Mouse (Mus musculus) kidney, postnatal 0 days (tissue): ENCODE data around the gene Tbc1d16. TPM values are rescaled to one million over a fixed set of nuclear protein-coding genes. Genes with fewer than 3 reads are reported as not detected.

Experiments
- ATAC-seq: fragments of 200-750 bp; cut with Nextera tagmentation; replicated peaks from 2 replicates; pipeline ENCODE4 v1.8.0; 2017; ENCODE audit warnings: low read depth, moderate number of reproducible peaks, moderate TSS enrichment, moderate library complexity; ENCODE audit not compliant: low FRiP score
- DNase-seq: peaks from one replicate; pipeline ENCODE4 v3.0.0-alpha.2; 2016; ENCODE audit warnings: low spot score
- H3K27ac ChIP-seq: fragments of 300-500 bp; sonication (generic); 2 replicates; pipeline ENCODE4 v1.5.1; 2014; ENCODE audit warnings: mild to moderate bottlenecking
- H3K27me3 ChIP-seq: fragments of 300-500 bp; sonication (generic); 2 replicates; pipeline ENCODE4 v1.6.1; 2014; ENCODE audit warnings: low read length, mixed read lengths; ENCODE audit not compliant: insufficient read depth
- H3K36me3 ChIP-seq: fragments of 300-500 bp; sonication (generic); 2 replicates; pipeline ENCODE4 v1.6.1; 2014; ENCODE audit warnings: low read length, mixed read lengths; ENCODE audit not compliant: insufficient read depth
- H3K4me1 ChIP-seq: fragments of 300-500 bp; sonication (generic); replicated peaks from 2 replicates; pipeline ENCODE4 v1.6.1; 2014; ENCODE audit warnings: antibody characterized with exemption, low read length, mixed read lengths; ENCODE audit not compliant: insufficient read depth
- H3K4me2 ChIP-seq: fragments of 300-500 bp; sonication (generic); 2 replicates; pipeline ENCODE4 v1.6.1; 2014; ENCODE audit warnings: mild to moderate bottlenecking, low read length, moderate library complexity, mixed read lengths
- H3K4me3 ChIP-seq: fragments of 300-500 bp; sonication (generic); replicated peaks from 2 replicates; pipeline ENCODE4 v1.5.1; 2014; ENCODE audit warnings: low read depth, low read length
- H3K9ac ChIP-seq: fragments of 300-500 bp; sonication (generic); 2 replicates; pipeline ENCODE4 v1.6.1; 2014; ENCODE audit warnings: low read depth, low read length
- H3K9me3 ChIP-seq: fragments of 300-500 bp; sonication (generic); replicated peaks from 2 replicates; pipeline ENCODE4 v1.6.1; 2016; ENCODE audit warnings: low read length, inconsistent platforms, mixed read lengths
- CTCF ChIP-seq: IDR thresholded peaks from 2 replicates; pipeline ENCODE4 v1.5.1; 2016; ENCODE audit warnings: antibody characterized with exemption, low read depth, mild to moderate bottlenecking, moderate library complexity
- WGBS: fragments of 180-500 bp; shearing (Covaris S2); extraction: QIAGEN DNeasy Blood & Tissue Kit; methylation state at CpG from one replicate; pipeline ENCODE4 v1.1.7; 2014; 5-methylcytosine and 5-hydroxymethylcytosine counted together
- polyA plus RNA-seq: library from polyadenylated mRNA; unstranded; fragments of >200 nt; fragmentation: Nextera tagmentation; extraction: Ambion mirVana; gene quantifications from 2 replicates; pipeline ENCODE4 v1.2.1, GENCODE M21; 2015

The Tbc1d16 gene
- polyA plus RNA-seq, 1 experiment from 2014 or later: 9.2 TPM

DNA sequence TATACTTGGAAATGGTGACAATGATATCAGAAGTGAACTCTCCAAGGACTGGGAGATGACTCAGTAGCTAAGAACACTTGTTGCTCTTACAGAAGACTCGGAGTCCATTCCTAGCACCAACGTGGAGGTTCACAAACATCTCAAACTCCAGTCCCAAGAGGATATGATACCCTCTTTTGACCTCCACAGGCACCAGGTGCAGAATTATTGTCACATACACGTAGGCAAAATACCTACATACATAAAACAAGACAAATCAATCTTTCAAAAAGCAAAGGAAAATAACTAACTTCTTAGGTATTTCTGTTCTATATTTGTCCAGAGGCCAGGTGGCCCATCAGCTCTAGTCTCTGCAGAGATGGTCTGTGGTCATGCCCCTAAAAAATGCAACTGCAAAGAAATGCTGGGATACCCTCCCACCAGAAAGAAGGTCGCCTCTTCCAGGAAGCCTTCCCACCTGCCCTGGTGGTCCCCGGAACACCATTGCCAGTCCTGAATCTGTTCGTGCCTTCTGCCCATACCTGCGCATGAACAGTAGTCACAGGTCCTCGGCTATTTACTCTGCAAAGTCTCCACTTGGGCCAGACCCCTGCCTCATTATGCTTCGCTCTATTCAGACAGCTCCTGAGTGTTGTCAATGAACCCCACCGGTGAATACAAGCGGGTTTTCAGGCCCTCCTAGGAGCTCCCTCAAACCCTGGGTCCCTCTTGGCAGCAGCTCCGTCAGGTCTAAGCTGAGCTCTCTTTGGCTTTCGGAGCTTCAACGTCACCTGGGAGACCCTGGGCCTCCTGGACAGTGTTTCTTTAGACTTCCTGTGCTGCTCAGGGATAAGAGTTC lies 95.9 kb downstream of the Tbc1d16 start:
- no peak overlapping the region for H3K4me3 ChIP-seq
- no peaks in the 10 kb centered on the region for H3K9me3 ChIP-seq
- H3K4me1 ChIP-seq: peaks cover 20% of the 10 kb centered on the region
- no peak overlapping the region for H3K4me2 ChIP-seq
- no peaks in the 10 kb centered on the region for H3K36me3 ChIP-seq
- DNase-seq (no peak), ATAC-seq (no peak)
- H3K27me3 ChIP-seq: no peaks in the 10 kb centered on the region
- no peak overlapping the region for H3K9ac ChIP-seq
- 73% methylated on average over 14 of the region's 14 CpGs for WGBS
- H3K27ac ChIP-seq: no peak overlapping the region
- no peak for TF ChIP-seq CTCF

DNA sequence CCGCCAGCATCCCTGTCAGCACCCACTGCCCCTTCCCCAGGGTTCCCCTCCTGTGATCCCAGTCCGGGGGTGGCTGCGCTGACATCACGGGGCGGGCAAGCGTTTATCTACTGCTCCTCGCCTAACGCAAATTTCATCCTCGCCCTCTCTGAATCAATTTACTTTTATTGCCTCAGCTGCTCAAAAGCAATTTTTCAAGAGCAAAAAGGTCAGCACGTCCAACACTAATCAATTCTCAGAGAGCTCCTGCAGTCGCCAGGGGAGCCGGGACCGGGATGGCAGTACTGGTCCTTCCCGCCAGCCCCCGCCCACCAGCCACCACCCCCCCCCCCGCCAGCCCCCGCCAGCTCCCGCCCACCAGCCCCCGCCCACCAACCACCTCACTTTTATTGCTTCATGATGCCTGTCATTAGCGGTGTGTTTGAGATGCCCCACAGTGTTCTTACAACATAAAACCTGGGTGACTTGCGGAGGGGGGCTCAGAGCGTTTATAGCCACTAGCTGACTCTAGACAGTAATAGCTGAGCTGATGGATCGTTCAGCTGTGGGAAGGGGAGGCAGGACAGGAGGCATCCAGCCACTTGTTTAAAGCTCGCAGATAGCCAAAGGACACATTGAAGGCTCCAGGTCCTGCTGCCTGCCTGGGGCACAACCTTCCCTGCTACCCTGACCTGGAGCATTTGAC lies 98.1 kb downstream of the Tbc1d16 start:
- H3K4me3 ChIP-seq: no peak overlapping the region
- H3K27me3 ChIP-seq: no peaks in the 10 kb centered on the region
- H3K4me2 ChIP-seq: peak overlapping the region; percentile 10; the same call in 1 of the 2 replicates
- TF ChIP-seq CTCF: no peak
- no peak overlapping the region for H3K27ac ChIP-seq
- H3K9me3 ChIP-seq: no peaks in the 10 kb centered on the region
- no peak overlapping the region for H3K9ac ChIP-seq
- ATAC-seq (no peak), DNase-seq (peak; percentile 50)
- 7% methylated on average over 24 of the region's 24 CpGs for WGBS
- H3K4me1 ChIP-seq: peaks cover 41% of the 10 kb centered on the region
- no peaks in the 10 kb centered on the region for H3K36me3 ChIP-seq

DNA sequence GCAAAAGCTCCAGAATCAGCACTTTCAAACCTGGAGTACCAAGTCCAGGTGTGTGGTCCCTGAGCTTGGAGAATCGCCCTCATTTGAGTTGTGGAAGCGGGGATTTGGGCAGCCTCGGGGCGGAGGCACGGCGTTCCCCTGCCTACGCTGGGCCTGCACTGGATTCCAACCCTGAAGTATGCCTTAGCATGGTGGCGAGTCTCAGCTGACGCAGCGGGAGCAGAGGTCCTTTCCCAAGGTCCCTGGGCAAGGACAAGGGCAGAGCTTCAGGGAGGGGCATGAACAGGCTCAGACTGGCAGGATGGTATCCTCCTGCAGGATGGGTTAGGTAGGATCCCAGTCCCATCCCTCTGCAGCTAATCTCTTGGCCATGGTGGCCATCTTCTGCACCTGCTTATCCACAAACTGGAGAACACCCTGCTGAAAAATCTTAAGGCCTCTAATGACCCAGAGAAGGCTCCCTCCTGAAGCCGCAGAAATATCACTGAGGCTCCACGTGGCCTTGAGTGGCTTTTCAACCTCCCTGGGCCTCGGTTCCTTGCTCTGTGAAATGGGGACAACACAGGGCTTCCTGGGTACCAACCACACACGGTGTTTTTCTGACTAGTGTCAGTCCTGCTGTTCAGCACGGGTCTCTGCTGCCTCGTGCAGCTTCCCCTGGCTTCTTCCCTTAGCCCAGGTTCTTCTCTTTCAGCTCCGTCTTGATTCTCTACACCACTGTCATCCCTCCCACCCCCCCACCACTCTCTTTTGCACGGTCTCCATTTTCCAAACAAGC lies 98.8 kb downstream of the Tbc1d16 start:
- Histone ChIP-seq H3K4me1 (peaks cover 41% of the 10 kb centered on the region), H3K27me3 (no peaks in the 10 kb centered on the region), H3K9ac (no peak overlapping the region), H3K9me3 (no peaks in the 10 kb centered on the region), H3K4me3 (no peak overlapping the region), H3K4me2 (peak overlapping the region; percentile 10; the same call in 1 of the 2 replicates), H3K36me3 (no peaks in the 10 kb centered on the region), H3K27ac (no peak overlapping the region)
- ATAC-seq (no peak), DNase-seq (no peak)
- no peak for TF ChIP-seq CTCF
- WGBS: 46% methylated on average over 18 of the region's 18 CpGs

DNA sequence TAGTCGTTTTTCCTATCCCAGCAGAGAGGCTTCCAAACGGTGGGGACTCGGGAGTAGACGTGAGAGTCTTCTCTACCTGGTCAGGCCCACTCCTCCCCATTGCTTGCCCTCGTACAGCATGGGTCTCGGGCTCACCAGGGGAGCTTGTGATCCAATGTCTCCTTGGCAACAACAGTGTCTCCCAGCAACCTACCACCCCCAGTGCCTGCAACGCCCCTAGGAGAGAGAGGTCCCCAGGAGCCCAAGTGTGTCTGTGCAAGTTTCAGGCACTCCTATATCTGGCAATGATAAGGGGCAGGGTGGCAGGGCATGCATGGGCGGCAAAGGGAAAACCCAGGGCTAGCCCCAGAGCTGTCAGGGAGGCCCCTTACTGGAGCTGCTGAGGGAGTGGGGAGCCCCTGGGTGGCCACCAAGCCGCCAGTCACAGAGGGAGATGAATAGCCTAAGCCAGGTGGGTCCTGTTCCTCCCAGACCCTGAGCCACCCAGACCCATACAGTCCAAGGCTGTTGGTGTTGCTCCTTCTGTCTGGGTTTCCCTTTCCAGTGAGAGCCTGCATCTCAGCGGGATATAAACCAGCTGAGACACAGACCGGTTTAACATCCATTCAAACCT lies 99.5 kb downstream of the Tbc1d16 start:
- H3K4me1 ChIP-seq: peaks cover 41% of the 10 kb centered on the region
- no peaks in the 10 kb centered on the region for H3K27me3 ChIP-seq
- H3K9me3 ChIP-seq: no peaks in the 10 kb centered on the region
- H3K36me3 ChIP-seq: no peaks in the 10 kb centered on the region
- WGBS: 51% methylated on average over 11 of the region's 11 CpGs
- DNase-seq: no peak
- H3K4me2 ChIP-seq: no peak overlapping the region
- H3K27ac ChIP-seq: no peak overlapping the region
- no peak overlapping the region for H3K9ac ChIP-seq
- TF ChIP-seq CTCF: no peak
- no peak overlapping the region for H3K4me3 ChIP-seq
- ATAC-seq: no peak

DNA sequence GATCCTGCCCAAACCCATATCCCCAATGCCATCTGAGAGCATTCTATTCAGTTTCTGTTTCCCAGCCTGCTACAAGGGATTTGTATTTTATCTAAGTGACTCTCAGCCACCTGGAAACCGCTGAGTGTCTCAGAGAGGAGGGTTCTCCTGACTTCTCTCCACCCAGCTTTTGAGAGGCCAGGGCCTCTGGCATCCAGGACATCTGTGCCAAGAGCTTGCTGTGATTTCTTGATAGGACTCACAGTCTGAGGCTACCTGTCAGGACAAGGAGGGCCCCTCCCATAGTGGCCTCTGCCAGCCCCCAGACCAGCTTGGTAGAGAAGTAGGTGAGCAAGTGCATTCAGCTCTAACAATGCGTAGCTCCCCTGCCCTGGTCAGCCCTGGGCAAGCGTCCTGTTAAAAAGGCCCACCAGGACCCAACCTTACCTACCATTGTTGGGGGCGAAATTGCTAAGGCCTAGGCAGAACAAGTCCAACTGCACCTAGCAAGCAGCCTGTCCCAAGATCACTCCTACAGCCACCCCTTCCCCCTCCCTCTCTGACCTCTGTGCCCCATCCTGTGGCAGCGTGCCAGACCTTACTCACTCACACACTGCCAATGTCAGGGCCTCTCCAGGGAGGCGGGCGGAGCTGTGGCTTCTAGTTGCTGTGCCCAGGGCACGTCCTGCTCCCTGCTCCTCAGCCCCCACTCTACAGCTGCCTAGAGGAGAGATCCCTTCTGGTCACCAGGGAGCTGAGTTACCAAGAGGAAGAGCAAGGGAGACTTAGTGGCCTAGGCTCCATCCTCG lies 100.4 kb downstream of the Tbc1d16 start:
- H3K27ac ChIP-seq: peak overlapping the region; percentile 66; the same call in 1 of the 2 replicates
- H3K36me3 ChIP-seq: no peaks in the 10 kb centered on the region
- no peak overlapping the region for H3K4me3 ChIP-seq
- no peak for TF ChIP-seq CTCF
- H3K9me3 ChIP-seq: no peaks in the 10 kb centered on the region
- peak; percentile 50 for DNase-seq
- H3K27me3 ChIP-seq: no peaks in the 10 kb centered on the region
- ATAC-seq: 0 out of 2 replicates have a peak, but pooled peaks have one; percentile 16
- 56% methylated on average over 9 of the region's 9 CpGs for WGBS
- H3K4me2 ChIP-seq: no peak overlapping the region
- peaks cover 41% of the 10 kb centered on the region for H3K4me1 ChIP-seq
- no peak overlapping the region for H3K9ac ChIP-seq
